Comparison of ENCODE assay signal across 8 mouse cellular contexts in the genomic region with DNA sequence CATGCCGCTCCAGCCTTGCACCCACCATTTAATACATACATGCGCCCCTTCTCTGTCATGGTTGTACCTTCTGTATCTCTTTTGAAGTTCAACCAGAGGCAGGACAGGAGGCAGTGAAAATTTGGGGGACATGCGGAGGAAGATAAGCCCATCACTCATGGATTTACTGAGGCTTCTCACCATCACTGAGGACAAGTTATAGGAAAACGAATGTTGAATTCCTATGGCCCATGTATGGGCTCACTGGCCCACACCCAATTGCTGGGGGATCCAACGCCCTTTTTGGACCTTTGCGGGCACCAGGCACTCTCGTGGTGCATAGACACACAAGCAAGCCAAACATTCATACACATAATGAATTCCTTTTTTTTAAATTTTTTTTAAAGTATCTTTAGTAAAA. TPM values are rescaled to one million over a fixed set of nuclear protein-coding genes. Genes with fewer than 3 reads are reported as not detected.
DNase-seq lines count a peak whose midpoint lies in the region; ATAC-seq and TF ChIP-seq lines count a peak whose summit lies in the region.

TSS of gene Cyfip1 (plus strand) at position 301 of the 400 bp plus-strand sequence.

- peaks cover 8% of the 10 kb centered on the region; the same call in 1 of the 2 replicates for H3K4me1 ChIP-seq in intestine, embryonic 14.5 days (replicated peaks; ENCODE audit: control insufficient read depth, insufficient read depth, low read length)

- TF ChIP-seq CTCF in layer of hippocampus, adult 2 months (conservative IDR thresholded peaks at IDR 0.05), result no peak

- no peaks in the 10 kb centered on the region for H3K36me3 ChIP-seq in intestine, embryonic 14.5 days (ENCODE audit: control insufficient read depth, insufficient read depth, low read length)

- H3K27ac ChIP-seq in layer of hippocampus, adult 2 months, result peak within 1 kb of the TSS; percentile 98
- H3K27ac ChIP-seq in intestine, embryonic 14.5 days (ENCODE audit: low read depth), result peak within 1 kb of the TSS; percentile 96

- peak within 1 kb of the TSS; percentile 97 for H3K4me3 ChIP-seq in layer of hippocampus, adult 2 months
- H3K4me3 ChIP-seq in intestine, embryonic 14.5 days (ENCODE audit: low read depth, low read length), result peak within 1 kb of the TSS; percentile 82

- H3K9ac ChIP-seq in intestine, embryonic 14.5 days (ENCODE audit: low read length), result peak within 1 kb of the TSS; percentile 95

- H3K27me3 ChIP-seq in intestine, embryonic 14.5 days (replicated peaks; ENCODE audit: control insufficient read depth, insufficient read depth, low read length), result no peaks in the 10 kb centered on the region

- peak; percentile 15 for ATAC-seq in intestine, embryonic 14.5 days (replicated peaks; ENCODE audit: low FRiP score, low TSS enrichment, low read depth)
- ATAC-seq in megakaryocyte progenitor cell, adult 5-6 weeks (replicated peaks; ENCODE audit: poor library complexity), result no peak

- no peaks in the 10 kb centered on the region for H3K9me3 ChIP-seq in intestine, embryonic 14.5 days (ENCODE audit: control insufficient read depth, low read length)

- peak within 1 kb of the TSS; percentile 87 for H3K4me2 ChIP-seq in intestine, embryonic 14.5 days (ENCODE audit: low read length)

- 45% methylated on average over 7 of the region's 7 CpGs for WGBS in intestine, embryonic 14.5 days

- no peak for DNase-seq in layer of hippocampus, adult 2 months (ENCODE audit: low spot score in 2 of 2)
- DNase-seq in layer of hippocampus, adult 9-11 months, result no peak
- no peak for DNase-seq in adrenal gland, postnatal 25 days
- DNase-seq in gastrocnemius, postnatal 25 days, result no peak
- DNase-seq in intestine, embryonic 14.5 days (ENCODE audit: low spot score), result no peak
- no peak for DNase-seq in embryo, embryonic 10 days (ENCODE audit: low spot score)
- DNase-seq in spleen, postnatal 36 days (ENCODE audit: low spot score in 2 of 2), result no peak

RNA-seq across cellular contexts. Expression of gene Cyfip1, which starts in this region (rescaled TPM):
- total RNA-seq in layer of hippocampus, adult 2 months (2021), result 100 to 1,000 TPM; 117 to 130 TPM
- 93.9 and 108 TPM in 2 replicates for total RNA-seq in adrenal gland, postnatal 25 days (2021)
- 10 to 100 TPM; 21.0 to 22.3 TPM for total RNA-seq in gastrocnemius, postnatal 25 days (2021)
- 102 and 118 TPM in 2 replicates for polyA plus RNA-seq in intestine, embryonic 14.5 days (2014; fragmentation: Nextera tagmentation; extraction: Ambion mirVana)
- total RNA-seq in megakaryocyte progenitor cell, adult 5-6 weeks (2015), result 38.7 and 42.8 TPM in 2 replicates
- 41.1 and 49.2 TPM in 2 replicates for total RNA-seq in megakaryocyte progenitor cell, adult 5-6 weeks (2017)
